Mouse (Mus musculus) heart, postnatal 0 days (tissue): ENCODE measurements around the gene Igf2bp2. TPM values are rescaled to one million over a fixed set of nuclear protein-coding genes. Genes with fewer than 3 reads are reported as not detected.

Source experiments
- ATAC-seq: fragments of 200-750 bp; cut with Nextera tagmentation; 2 replicates; pipeline ENCODE4 v1.8.0; 2017; ENCODE audit warnings: low read depth, moderate number of reproducible peaks, moderate library complexity; ENCODE audit not compliant: insufficient read depth
- DNase-seq: peaks from one replicate; pipeline ENCODE4 v3.0.0-alpha.2; 2016; ENCODE audit warnings: low spot score
- H3K27ac ChIP-seq: fragments of 300-500 bp; sonication (generic); 2 replicates; pipeline ENCODE4 v1.5.1; 2014; ENCODE audit warnings: low read depth, mild to moderate bottlenecking
- H3K27me3 ChIP-seq: fragments of 300-500 bp; sonication (generic); 2 replicates; pipeline ENCODE4 v1.6.1; 2014; ENCODE audit warnings: low read length, mixed read lengths; ENCODE audit not compliant: control insufficient read depth, insufficient read depth
- H3K36me3 ChIP-seq: fragments of 300-500 bp; sonication (generic); replicated peaks from 2 replicates; pipeline ENCODE4 v1.6.1; 2014; ENCODE audit warnings: low read length, mixed read lengths; ENCODE audit not compliant: control insufficient read depth, insufficient read depth
- H3K4me1 ChIP-seq: fragments of 300-500 bp; sonication (generic); 2 replicates; pipeline ENCODE4 v1.6.1; 2014; ENCODE audit warnings: antibody characterized with exemption; ENCODE audit not compliant: control insufficient read depth, insufficient read depth
- H3K4me2 ChIP-seq: fragments of 300-500 bp; sonication (generic); 2 replicates; pipeline ENCODE4 v1.6.1; 2014; ENCODE audit warnings: low read depth, mild to moderate bottlenecking, low read length, moderate library complexity
- H3K4me3 ChIP-seq: fragments of 300-500 bp; sonication (generic); 2 replicates; pipeline ENCODE4 v1.5.1; 2014; ENCODE audit warnings: low read depth, low read length
- H3K9ac ChIP-seq: fragments of 300-500 bp; sonication (generic); replicated peaks from 2 replicates; pipeline ENCODE4 v1.6.1; 2014; ENCODE audit warnings: low read depth, low read length, mixed read lengths
- H3K9me3 ChIP-seq: fragments of 300-500 bp; sonication (generic); replicated peaks from 2 replicates; pipeline ENCODE4 v1.6.1; 2016; ENCODE audit warnings: low read length; ENCODE audit not compliant: control insufficient read depth
- CTCF ChIP-seq: IDR thresholded peaks from 2 replicates; pipeline ENCODE4 v1.5.1; 2016; ENCODE audit warnings: antibody characterized with exemption, control low read depth, low read depth
- EP300 ChIP-seq: IDR thresholded peaks from 2 replicates; pipeline ENCODE4 v1.6.1; 2016; ENCODE audit warnings: antibody characterized with exemption, low read depth
- WGBS: fragments of 180-500 bp; shearing (Covaris S2); extraction: QIAGEN DNeasy Blood & Tissue Kit; methylation state at CpG from one replicate; pipeline ENCODE4 v1.1.7; 2014; 5-methylcytosine and 5-hydroxymethylcytosine counted together
- polyA plus RNA-seq: library from polyadenylated mRNA; unstranded; fragments of >200 nt; fragmentation: Nextera tagmentation; extraction: Ambion mirVana; gene quantifications from 2 replicates; pipeline ENCODE4 v1.2.1, GENCODE M21; 2015
- total RNA-seq: library from RNA; depleted of rRNA; stranded (reverse); fragments of >200 nt; gene quantifications from 2 replicates; pipeline ENCODE4 v1.2.3, GENCODE M21; 2014; ENCODE audit warnings: low replicate concordance

Igf2bp2 gene
- total and polyA plus RNA-seq, 2 experiments from 2014 or later = 12.9 to 48.1 TPM

- peaks cover 42% of the 10 kb centered on the region for H3K4me1 ChIP-seq
- H3K4me2 ChIP-seq = no peak overlapping the region
- H3K27ac ChIP-seq = peak overlapping the region; percentile 71
- H3K36me3 ChIP-seq = no peaks in the 10 kb centered on the region
- H3K9ac ChIP-seq = no peak overlapping the region
- no peak for ATAC-seq
- H3K27me3 ChIP-seq = no peaks in the 10 kb centered on the region
- H3K4me3 ChIP-seq = no peak overlapping the region
- no peak for DNase-seq
- WGBS = 82% methylated on average over 4 of the region's 4 CpGs
- no peaks in the 10 kb centered on the region for H3K9me3 ChIP-seq
- TF ChIP-seq EP300 (no peak), CTCF (no peak)
These were observed 44.9 kb downstream of the Igf2bp2 start for GRCm38 (mm10) chr16:22118151-22118550.

- no peak for TF ChIP-seq CTCF
- TF ChIP-seq EP300 = no peak
- DNase-seq = peak; percentile 58
- Histone ChIP-seq H3K36me3 (no peaks in the 10 kb centered on the region), H3K9ac (no peak overlapping the region), H3K4me3 (no peak overlapping the region), H3K27me3 (no peaks in the 10 kb centered on the region), H3K4me1 (peaks cover 34% of the 10 kb centered on the region), H3K4me2 (no peak overlapping the region), H3K27ac (peak overlapping the region; percentile 71), H3K9me3 (no peaks in the 10 kb centered on the region)
- 44% methylated on average over 4 of the region's 4 CpGs for WGBS
- ATAC-seq = peak; percentile 47
These were observed 46.4 kb downstream of the Igf2bp2 start for GRCm38 (mm10) chr16:22116748-22117147.

- no peak overlapping the region for H3K9ac ChIP-seq
- 80% methylated on average over 6 of the region's 6 CpGs for WGBS
These were observed 47.0 kb downstream of the Igf2bp2 start for GRCm38 (mm10) chr16:22116058-22116457.

GRCm38 (mm10) chr16:22110036-22110435, 53.1 kb downstream of the Igf2bp2 start:
- TF ChIP-seq EP300 = no peak
- Histone ChIP-seq H3K9ac (no peak overlapping the region), H3K4me2 (no peak overlapping the region), H3K27ac (peak overlapping the region; percentile 72), H3K36me3 (no peaks in the 10 kb centered on the region), H3K4me1 (peaks cover 20% of the 10 kb centered on the region), H3K27me3 (no peaks in the 10 kb centered on the region), H3K4me3 (no peak overlapping the region), H3K9me3 (no peaks in the 10 kb centered on the region)
- 66% methylated on average over 1 of the region's 1 CpGs for WGBS
- ATAC-seq (no peak), DNase-seq (no peak)

More at GRCm38 (mm10) chr16:22116058-22116457, 47.0 kb downstream of the Igf2bp2 start:
- no peak for TF ChIP-seq CTCF
- no peaks in the 10 kb centered on the region for H3K27me3 ChIP-seq
- H3K27ac ChIP-seq = peak overlapping the region; percentile 71; the same call in 1 of the 2 replicates
- peaks cover 27% of the 10 kb centered on the region for H3K4me1 ChIP-seq
- no peak overlapping the region for H3K4me3 ChIP-seq
- H3K4me2 ChIP-seq = no peak overlapping the region
- DNase-seq (no peak), ATAC-seq (no peak)
- no peaks in the 10 kb centered on the region for H3K36me3 ChIP-seq
- H3K9me3 ChIP-seq = no peaks in the 10 kb centered on the region

GRCm38 (mm10) chr16:22109159-22109558, 53.9 kb downstream of the Igf2bp2 start:
- TF ChIP-seq CTCF (no peak), EP300 (no peak)
- no peaks in the 10 kb centered on the region for H3K27me3 ChIP-seq
- no peak overlapping the region for H3K4me3 ChIP-seq
- peak overlapping the region; percentile 72 for H3K27ac ChIP-seq
- peaks cover 20% of the 10 kb centered on the region for H3K4me1 ChIP-seq
- peak; percentile 43 for ATAC-seq
- H3K36me3 ChIP-seq = no peaks in the 10 kb centered on the region
- WGBS = 40% methylated on average over 4 of the region's 4 CpGs
- no peaks in the 10 kb centered on the region for H3K9me3 ChIP-seq
- no peak overlapping the region for H3K9ac ChIP-seq
- DNase-seq = peak; percentile 59
- no peak overlapping the region for H3K4me2 ChIP-seq

- H3K9ac ChIP-seq = peak overlapping the region; percentile 26; the same call in 1 of the 2 replicates
- no peaks in the 10 kb centered on the region for H3K36me3 ChIP-seq
- H3K27ac ChIP-seq = peak overlapping the region; percentile 72
- WGBS = 12% methylated on average over 7 of the region's 7 CpGs
- no peaks in the 10 kb centered on the region for H3K27me3 ChIP-seq
- H3K4me1 ChIP-seq = peaks cover 20% of the 10 kb centered on the region
- H3K4me3 ChIP-seq = no peak overlapping the region; the same call in 1 of the 2 replicates
- 0 out of 2 replicates have a peak, but pooled peaks have one; percentile 62 for TF ChIP-seq EP300
- peak; percentile 37 for TF ChIP-seq CTCF
- DNase-seq (peak; percentile 96), ATAC-seq (peak; percentile 93)
- H3K4me2 ChIP-seq = peak overlapping the region; percentile 24
- H3K9me3 ChIP-seq = no peaks in the 10 kb centered on the region
These were observed 55.1 kb downstream of the Igf2bp2 start for GRCm38 (mm10) chr16:22107897-22108516.
